Mouse (Mus musculus): ENCODE measurements around the gene Tspyl3. TPM values are rescaled to one million over a fixed set of nuclear protein-coding genes. Genes with fewer than 3 reads are reported as not detected.
A peak's percentile ranks its signal among the peaks of the same experiment; 100 is the strongest.

Tspyl3 gene
- total RNA-seq, 2 experiments from 2014 or later = 30.0 to 30.7 TPM

DNA sequence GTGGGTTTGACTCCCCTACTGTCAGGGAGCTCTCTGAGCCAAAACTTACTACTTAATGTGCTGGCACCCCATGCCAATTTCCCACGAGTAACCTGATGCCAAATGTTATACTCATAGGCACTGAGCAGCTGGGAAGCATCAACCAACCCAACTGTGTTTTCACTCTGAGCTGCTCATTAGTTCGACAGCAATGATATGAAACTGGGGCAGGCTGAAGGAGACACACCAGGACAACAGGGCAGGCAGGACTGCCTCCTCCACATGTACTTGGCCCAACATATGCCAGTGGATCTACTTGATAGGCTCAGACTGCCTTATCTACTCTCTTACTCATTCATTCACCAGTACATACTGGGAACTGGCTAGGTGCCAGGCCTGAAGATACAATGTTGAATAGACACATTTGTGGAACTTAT is 39.1 kb downstream of the Tspyl3 start:
- DNase-seq (ENCODE audit: low spot score in 2 of 2) = peak; percentile 40 to 43
- intact Hi-C loops (cut with DNase I) = no loop called here

DNA sequence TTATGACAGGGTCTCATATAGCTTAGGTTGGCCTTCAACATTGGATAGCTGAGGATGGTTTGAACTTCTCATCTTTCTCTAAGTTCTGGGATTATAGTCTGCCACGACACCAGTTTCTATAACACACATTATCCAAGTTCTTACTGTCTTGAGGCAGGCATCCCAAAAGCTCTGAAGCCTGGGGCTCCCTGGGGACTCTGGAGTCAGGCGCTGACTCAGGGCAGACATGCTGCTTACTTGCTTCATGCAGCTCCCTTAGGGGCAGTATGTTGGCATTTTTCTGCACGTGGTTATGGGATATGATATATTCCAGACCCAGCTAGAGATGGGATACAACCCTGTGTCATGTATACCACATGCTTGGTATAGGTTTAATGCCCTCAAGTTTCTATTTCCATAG is 45.3 kb downstream of the Tspyl3 start:
- DNase-seq (ENCODE audit: low spot score in 2 of 2) = no peak
- intact Hi-C loops (cut with DNase I) = no loop called here

DNA sequence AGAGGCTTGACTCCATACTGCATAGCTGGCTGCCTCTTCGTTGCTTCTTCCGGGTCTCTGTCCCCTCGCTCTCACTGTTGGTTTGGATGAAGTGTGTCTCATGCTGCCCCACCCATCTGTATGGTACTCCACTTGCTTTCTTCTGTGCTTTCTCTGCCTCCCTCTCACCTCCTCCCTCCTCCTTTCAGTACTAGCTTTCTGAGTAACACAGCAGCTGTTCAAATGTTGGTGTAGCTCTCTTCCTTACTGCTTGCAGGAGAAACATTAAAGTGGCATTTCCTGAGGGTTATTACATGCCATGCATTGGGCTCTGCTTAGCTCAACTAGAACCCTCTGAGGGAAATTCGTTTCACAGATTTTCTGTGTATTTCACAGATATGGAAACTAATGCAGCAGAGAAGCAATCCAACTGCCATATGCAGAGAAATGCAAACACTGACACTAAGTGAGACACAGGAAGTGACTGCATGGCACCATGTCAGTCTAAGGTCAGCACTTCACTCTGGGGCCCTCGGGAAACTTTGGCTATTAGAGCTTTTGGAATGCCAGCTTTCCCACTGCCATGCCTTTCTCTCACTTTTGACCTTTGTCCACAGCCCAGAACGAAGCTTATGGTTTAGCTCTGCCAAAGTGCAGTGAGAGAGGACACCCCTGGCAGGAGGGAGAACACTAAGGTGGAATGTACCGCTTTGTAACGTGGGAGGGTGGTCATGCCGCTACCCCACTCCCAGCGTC is 45.9 kb downstream of the Tspyl3 start:
- DNase-seq (ENCODE audit: low spot score in 2 of 2) = peak; percentile 11 to 19

DNA sequence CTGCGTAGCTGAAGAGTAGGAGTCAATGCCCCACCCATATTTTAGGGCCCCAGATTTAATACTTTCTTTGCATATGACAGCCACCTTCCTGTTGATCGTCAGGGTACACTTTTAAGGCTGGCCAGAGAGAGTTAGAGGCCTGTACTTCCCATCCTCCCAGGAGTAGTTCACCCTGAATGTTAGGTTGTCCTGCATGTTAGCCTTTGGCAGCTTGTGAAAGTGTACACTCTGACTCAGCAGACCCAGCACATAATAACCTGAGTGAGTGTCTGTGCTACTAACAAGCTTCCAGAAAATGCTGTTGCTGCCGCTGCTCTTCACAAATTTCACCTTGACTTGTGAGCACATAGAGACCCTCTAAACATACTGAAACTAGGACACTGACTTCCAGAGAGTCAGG is 48.1 kb downstream of the Tspyl3 start:
- DNase-seq (ENCODE audit: low spot score in 2 of 2) = no peak
- intact Hi-C loops (cut with DNase I) = no loop called here

More for the DNA sequence above, 45.9 kb downstream of the Tspyl3 start:
- intact Hi-C loops (cut with DNase I) = no loop called here

DNA sequence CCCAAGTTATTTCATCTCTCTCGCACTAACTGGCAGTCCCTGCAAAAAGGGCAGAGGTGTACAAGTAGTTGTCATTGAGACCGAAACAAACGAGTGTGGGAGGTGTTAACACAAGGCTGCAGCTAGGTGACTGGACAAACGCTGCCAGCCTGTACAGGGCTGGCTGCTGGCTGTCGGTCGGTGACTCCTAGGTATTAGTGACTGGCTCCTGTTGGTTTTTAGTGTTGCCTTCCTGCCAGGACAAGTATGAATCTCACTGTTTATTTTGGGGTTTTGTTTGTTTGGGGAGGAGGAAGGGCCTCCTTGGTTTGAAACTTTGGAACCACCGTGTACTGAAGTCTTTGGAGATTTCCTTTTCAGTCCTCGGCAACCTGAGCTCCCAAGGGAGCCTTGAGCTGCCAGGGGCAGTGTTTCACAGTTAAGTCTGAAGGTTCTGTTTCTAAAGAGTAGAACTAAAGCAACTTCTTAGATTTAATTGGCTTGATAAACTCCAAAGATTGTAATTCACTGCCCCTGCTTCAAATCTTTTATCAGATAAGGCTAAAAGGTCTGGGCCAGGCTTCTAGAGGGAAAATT is 49.2 kb downstream of the Tspyl3 start:
- intact Hi-C loops (cut with DNase I) = no loop called here
- DNase-seq (ENCODE audit: low spot score in 2 of 2) = no peak

Other genes starting within 250 kb of the Tspyl3 start
- 10 to 100 TPM; 52.5 to 53.3 TPM for gene Pdrg1, start 210.0 kb downstream of the Tspyl3 start, total RNA-seq (2021)
- 1 to 10 TPM; 7.4 to 8.5 TPM for gene Xkr7, start 193.6 kb downstream of the Tspyl3 start, total RNA-seq (2021)
- gene Ccm2l, start 159.5 kb downstream of the Tspyl3 start, total RNA-seq (2021) = 1 to 10 TPM; 6.8 to 6.9 TPM
- 1 to 10 TPM; 1.7 to 2.9 TPM for gene Hck, start 117.0 kb downstream of the Tspyl3 start, total RNA-seq (2021)
- 100 to 1,000 TPM; 118 to 120 TPM for gene Tm9sf4, start 64.1 kb downstream of the Tspyl3 start, total RNA-seq (2021)
- 1 to 10 TPM; 4.4 to 4.5 TPM for gene Plagl2, start 16.0 kb upstream of the Tspyl3 start, total RNA-seq (2021)
- gene Pofut1, start 16.1 kb upstream of the Tspyl3 start, total RNA-seq (2021) = 10 to 100 TPM; 14.3 to 17.4 TPM
- gene Kif3b, start 66.0 kb upstream of the Tspyl3 start, total RNA-seq (2021) = 10 to 100 TPM; 69.2 to 74.3 TPM
- gene Asxl1, start 120.4 kb upstream of the Tspyl3 start, total RNA-seq (2021) = 10 to 100 TPM; 39.4 to 39.7 TPM

All from left cerebral cortex, postnatal 14 days (tissue).